ENCODE assay signal across 26 mouse cellular contexts in genomic region chr2:179941696-179942095, GRCm38 (mm10).
"Had no signal": no experiment of that assay in that cellular context is flagged by ENCODE, and none has a peak within 500 bp of the region (broad histone marks: within the 10 kb centered on the region; RNA-seq: fewer than 3 reads in every experiment).

No protein-coding gene starts in this region.

- H3K9me3 ChIP-seq: heart, embryonic 13.5 days; heart, embryonic 15.5 days; kidney, embryonic 15.5 days; limb, embryonic 13.5 days; limb, embryonic 15.5 days; liver, embryonic 12.5 days had no signal

- H3K27ac ChIP-seq: gastrocnemius, adult 2 months; heart, adult 2 months; heart, embryonic 13.5 days; heart, embryonic 15.5 days; hindbrain, embryonic 14.5 days; kidney, embryonic 15.5 days; kidney, postnatal 0 days; limb, embryonic 13.5 days; limb, embryonic 15.5 days; liver, embryonic 12.5 days; liver, embryonic 14.5 days had no signal

- DNase-seq: gastrocnemius, adult 2 months; gastrocnemius, postnatal 10 days; gastrocnemius, postnatal 25 days; heart, adult 11 months; heart, adult 2 months; heart, postnatal 14 days; heart, postnatal 36 days; kidney, adult 11 months; kidney, adult 2 months; kidney, adult 9 months; kidney, postnatal 14 days; kidney, postnatal 36 days; layer of hippocampus, adult 9-11 months; layer of hippocampus, postnatal 36 days had no signal

- ATAC-seq: hindbrain, embryonic 16.5 days; intestine, embryonic 16.5 days; liver, embryonic 12.5 days had no signal

- H3K27me3 ChIP-seq: heart, embryonic 13.5 days; heart, embryonic 15.5 days; kidney, embryonic 15.5 days; limb, embryonic 13.5 days; limb, embryonic 15.5 days; liver, embryonic 12.5 days had no signal

- H3K4me3 ChIP-seq: gastrocnemius, adult 2 months; heart, adult 2 months; heart, embryonic 13.5 days; heart, embryonic 15.5 days; kidney, embryonic 15.5 days; limb, embryonic 13.5 days; limb, embryonic 15.5 days; liver, embryonic 12.5 days had no signal

- H3K36me3 ChIP-seq: heart, embryonic 15.5 days; kidney, embryonic 15.5 days; limb, embryonic 13.5 days; limb, embryonic 15.5 days had no signal

- H3K9ac ChIP-seq: heart, embryonic 13.5 days; heart, embryonic 15.5 days; hindbrain, embryonic 14.5 days; kidney, embryonic 15.5 days; limb, embryonic 13.5 days; limb, embryonic 15.5 days; liver, embryonic 12.5 days; liver, embryonic 14.5 days had no signal

- H3K4me2 ChIP-seq: heart, embryonic 11.5 days; heart, embryonic 13.5 days; heart, embryonic 15.5 days; hindbrain, embryonic 14.5 days; kidney, embryonic 15.5 days; limb, embryonic 13.5 days; limb, embryonic 15.5 days; liver, embryonic 12.5 days had no signal
